Mouse (Mus musculus): Measurements from ENCODE around the gene Matk. TPM values are rescaled to one million over a fixed set of nuclear protein-coding genes. Genes with fewer than 3 reads are reported as not detected.

The Matk gene
- total and polyA plus RNA-seq, 2 experiments = 0.43 to 0.65 TPM

DNA sequence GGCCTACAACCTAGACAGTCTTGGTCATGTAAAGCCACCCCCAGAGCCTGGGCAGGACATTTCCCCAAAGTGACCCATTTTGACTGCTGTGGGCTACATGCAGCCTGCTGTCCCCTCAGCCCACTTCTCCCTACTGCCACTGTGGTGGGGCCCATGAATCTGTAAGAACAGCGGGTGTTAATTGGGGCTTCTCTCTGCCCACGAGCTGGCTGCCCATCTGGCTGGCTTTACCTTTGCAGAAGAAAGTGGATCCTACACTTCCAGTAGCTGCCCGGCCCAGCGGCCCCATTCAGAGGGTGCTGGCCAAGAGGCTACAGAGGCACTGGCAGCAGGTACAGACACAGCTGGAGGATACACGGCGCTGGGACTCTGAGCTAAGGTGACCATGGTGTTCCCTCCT, 7.6 kb upstream of the Matk start:
- H3K4me3 ChIP-seq (ENCODE audit: insufficient read depth, low read depth, low read length) = no peak overlapping the region
- DNase-seq (ENCODE audit: extremely low read depth, low read depth, low spot score) = no peak
- TF ChIP-seq POLR2A (IDR thresholded peaks at IDR 0.05; ENCODE audit: extremely low read depth, insufficient read depth, low read length) (no peak), CTCF (IDR thresholded peaks at IDR 0.05; ENCODE audit: low read depth, low read length) (no peak)
- 0 out of 2 replicates have a peak, but pooled peaks cover under 1% of the 10 kb centered on the region for H3K27me3 ChIP-seq (ENCODE audit: control insufficient read depth, insufficient read depth, low read length)
- no peak overlapping the region for H3K9ac ChIP-seq (ENCODE audit: low read depth, low read length)
- WGBS = 94% methylated on average over 6 of the region's 6 CpGs
- no peaks in the 10 kb centered on the region for H3K4me1 ChIP-seq (ENCODE audit: control insufficient read depth, insufficient read depth, low read length)
- H3K36me3 ChIP-seq (ENCODE audit: control insufficient read depth, insufficient read depth, low read length) = no peaks in the 10 kb centered on the region
- H3K79me2 ChIP-seq (ENCODE audit: control insufficient read depth, insufficient read depth, low read length) = no peaks in the 10 kb centered on the region
- no peak overlapping the region for H3K27ac ChIP-seq (replicated peaks; ENCODE audit: insufficient read depth, low read depth, low read length)

DNA sequence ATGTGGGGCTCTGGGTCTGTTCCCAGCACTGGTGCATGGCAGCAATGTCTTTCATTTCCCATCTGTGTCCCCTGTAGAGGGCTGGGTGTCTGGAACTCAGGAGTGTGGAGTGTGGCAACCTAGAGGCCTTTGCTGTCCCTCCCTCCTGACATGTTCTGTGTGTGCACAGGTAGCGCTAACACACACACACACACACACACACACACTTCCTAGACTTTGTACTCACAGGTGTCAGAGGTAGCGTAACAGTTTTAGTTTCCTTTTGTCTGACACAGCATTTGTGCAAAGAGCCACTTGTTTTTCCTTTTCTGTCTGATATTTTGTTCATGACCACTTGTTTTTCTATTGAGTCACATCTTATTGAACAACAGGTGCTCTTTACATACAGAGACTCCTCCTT, 4.9 kb upstream of the Matk start:
- no peak overlapping the region for H3K9ac ChIP-seq (ENCODE audit: low read depth, low read length)
- TF ChIP-seq POLR2A (IDR thresholded peaks at IDR 0.05; ENCODE audit: extremely low read depth, insufficient read depth, low read length) (no peak), CTCF (IDR thresholded peaks at IDR 0.05; ENCODE audit: low read depth, low read length) (no peak)
- H3K27me3 ChIP-seq (ENCODE audit: control insufficient read depth, insufficient read depth, low read length) = no peaks in the 10 kb centered on the region
- 45% methylated on average over 2 of the region's 2 CpGs for WGBS
- H3K27ac ChIP-seq (replicated peaks; ENCODE audit: insufficient read depth, low read depth, low read length) = no peak overlapping the region
- H3K79me2 ChIP-seq (ENCODE audit: control insufficient read depth, insufficient read depth, low read length) = no peaks in the 10 kb centered on the region
- no peaks in the 10 kb centered on the region for H3K4me1 ChIP-seq (ENCODE audit: control insufficient read depth, insufficient read depth, low read length)
- H3K36me3 ChIP-seq (ENCODE audit: control insufficient read depth, insufficient read depth, low read length) = no peaks in the 10 kb centered on the region
- no peak overlapping the region for H3K4me3 ChIP-seq (ENCODE audit: insufficient read depth, low read depth, low read length)
- peak; percentile 35 for DNase-seq (ENCODE audit: extremely low read depth, low read depth, low spot score)

DNA sequence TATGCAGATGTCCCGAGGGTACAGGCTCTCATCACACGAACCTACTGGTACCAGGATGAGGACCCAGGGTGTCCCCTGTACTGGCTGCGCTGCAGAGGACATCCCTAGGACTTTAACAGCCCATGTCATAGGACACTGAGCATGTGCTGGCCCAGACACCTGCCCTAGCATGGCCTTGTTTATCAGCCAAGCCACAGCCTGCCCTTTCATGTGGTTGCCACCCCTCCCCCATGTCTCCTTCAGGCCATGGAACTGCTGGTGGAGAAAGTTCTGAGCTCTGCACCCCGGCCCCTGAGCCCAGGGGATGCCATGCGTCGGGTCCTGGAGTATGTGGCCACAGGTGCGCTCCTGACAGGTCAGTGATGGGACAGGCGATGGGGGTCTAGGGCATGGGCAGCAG, 3.3 kb upstream of the Matk start:
- Histone ChIP-seq H3K4me1 (ENCODE audit: control insufficient read depth, insufficient read depth, low read length) (no peaks in the 10 kb centered on the region), H3K4me3 (ENCODE audit: insufficient read depth, low read depth, low read length) (no peak overlapping the region), H3K36me3 (ENCODE audit: control insufficient read depth, insufficient read depth, low read length) (no peaks in the 10 kb centered on the region), H3K27me3 (ENCODE audit: control insufficient read depth, insufficient read depth, low read length) (no peaks in the 10 kb centered on the region), H3K9ac (ENCODE audit: low read depth, low read length) (no peak overlapping the region), H3K27ac (replicated peaks; ENCODE audit: insufficient read depth, low read depth, low read length) (no peak overlapping the region), H3K79me2 (ENCODE audit: control insufficient read depth, insufficient read depth, low read length) (no peaks in the 10 kb centered on the region)
- TF ChIP-seq POLR2A (IDR thresholded peaks at IDR 0.05; ENCODE audit: extremely low read depth, insufficient read depth, low read length) = no peak
- TF ChIP-seq CTCF (IDR thresholded peaks at IDR 0.05; ENCODE audit: low read depth, low read length) = no peak
- WGBS = 93% methylated on average over 8 of the region's 8 CpGs
- DNase-seq (ENCODE audit: extremely low read depth, low read depth, low spot score) = no peak

DNA sequence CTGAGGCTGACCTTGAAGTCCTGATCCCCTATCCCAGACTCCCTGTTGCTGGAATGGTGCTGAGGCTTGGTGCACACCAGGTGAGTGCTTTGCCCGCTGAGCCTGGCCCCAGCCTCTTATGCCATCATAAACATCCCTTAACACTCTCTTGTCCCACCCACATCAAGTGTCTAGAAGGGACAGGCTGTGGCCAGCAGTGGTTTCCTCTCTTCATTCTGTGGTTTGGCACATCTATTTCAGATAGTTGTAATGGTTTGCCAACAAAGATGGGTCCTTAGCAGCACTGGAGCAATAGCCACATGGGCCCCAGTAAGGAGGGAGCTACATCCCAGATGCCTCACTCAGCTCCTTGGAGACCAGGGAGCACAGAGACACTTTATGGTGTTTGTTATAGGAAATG, 2.2 kb downstream of the Matk start:
- DNase-seq (ENCODE audit: extremely low read depth, low read depth, low spot score) = no peak
- H3K9ac ChIP-seq (ENCODE audit: low read depth, low read length) = no peak overlapping the region
- 53% methylated on average over 1 of the region's 1 CpGs for WGBS

DNA sequence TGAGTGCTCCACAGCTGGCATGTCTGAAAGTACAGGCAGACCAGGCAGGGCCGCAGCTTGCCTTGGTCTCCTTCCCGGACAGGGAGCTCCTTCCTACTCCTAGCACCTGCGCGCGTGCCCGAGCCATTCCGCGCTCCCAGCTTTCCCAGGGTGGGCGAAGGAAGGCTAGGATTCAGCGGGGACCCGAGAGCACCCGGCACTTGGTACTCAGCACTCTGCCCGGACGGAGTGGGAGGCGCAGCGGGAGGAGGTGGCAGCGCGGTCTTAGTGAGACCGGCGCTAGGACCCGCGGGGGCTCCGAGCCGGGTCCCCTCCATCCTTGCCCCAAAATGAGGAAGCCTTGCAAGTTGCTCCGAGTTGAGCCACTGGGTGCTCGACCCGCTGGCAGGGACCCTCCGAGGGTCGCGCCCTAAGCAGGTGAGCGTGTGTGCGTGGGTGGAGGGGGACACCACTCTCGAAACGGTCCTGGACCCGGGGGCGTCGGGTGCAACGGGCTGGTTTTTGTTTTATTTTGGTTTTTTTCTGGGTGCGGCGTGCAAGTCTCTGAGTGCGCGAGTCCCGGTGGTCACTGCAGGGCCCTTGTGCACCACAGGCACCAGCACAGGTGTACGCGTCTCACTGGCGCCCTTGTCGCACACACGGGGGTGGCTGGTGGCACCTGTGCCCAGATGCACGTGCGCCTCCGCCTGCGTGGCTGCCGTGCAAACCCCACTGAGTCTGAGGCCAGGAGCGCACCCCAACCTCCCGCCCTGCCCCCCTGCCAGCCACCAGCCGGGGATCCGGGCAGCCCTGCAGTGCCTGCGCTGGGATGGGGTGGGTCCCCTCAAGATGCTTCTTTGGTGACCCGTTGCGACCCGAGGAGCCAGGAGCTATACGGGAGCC, 4.7 kb downstream of the Matk start:
- no peak for DNase-seq (ENCODE audit: extremely low read depth, low read depth, low spot score)
- 5% methylated on average over 62 of the region's 62 CpGs for WGBS
- H3K36me3 ChIP-seq (ENCODE audit: control insufficient read depth, insufficient read depth, low read length) = no peaks in the 10 kb centered on the region

More for the DNA sequence above, 2.2 kb downstream of the Matk start:
- no peak for TF ChIP-seq POLR2A (IDR thresholded peaks at IDR 0.05; ENCODE audit: extremely low read depth, insufficient read depth, low read length)
- no peak for TF ChIP-seq CTCF (IDR thresholded peaks at IDR 0.05; ENCODE audit: low read depth, low read length)
- H3K79me2 ChIP-seq (ENCODE audit: control insufficient read depth, insufficient read depth, low read length) = no peaks in the 10 kb centered on the region
- no peaks in the 10 kb centered on the region for H3K36me3 ChIP-seq (ENCODE audit: control insufficient read depth, insufficient read depth, low read length)
- peaks cover 17% of the 10 kb centered on the region for H3K27me3 ChIP-seq (ENCODE audit: control insufficient read depth, insufficient read depth, low read length)
- H3K4me3 ChIP-seq (ENCODE audit: insufficient read depth, low read depth, low read length) = no peak overlapping the region
- no peak overlapping the region for H3K27ac ChIP-seq (replicated peaks; ENCODE audit: insufficient read depth, low read depth, low read length)
- no peaks in the 10 kb centered on the region for H3K4me1 ChIP-seq (ENCODE audit: control insufficient read depth, insufficient read depth, low read length)

More for the DNA sequence above, 4.7 kb downstream of the Matk start:
- Histone ChIP-seq H3K79me2 (ENCODE audit: control insufficient read depth, insufficient read depth, low read length) (no peaks in the 10 kb centered on the region), H3K27ac (replicated peaks; ENCODE audit: insufficient read depth, low read depth, low read length) (no peak overlapping the region), H3K9ac (ENCODE audit: low read depth, low read length) (0 out of 2 replicates have a peak overlapping the region, but pooled peaks have one; percentile 31), H3K4me3 (ENCODE audit: insufficient read depth, low read depth, low read length) (peak overlapping the region; percentile 51), H3K4me1 (ENCODE audit: control insufficient read depth, insufficient read depth, low read length) (no peaks in the 10 kb centered on the region), H3K27me3 (ENCODE audit: control insufficient read depth, insufficient read depth, low read length) (peaks cover 21% of the 10 kb centered on the region)
- TF ChIP-seq POLR2A (IDR thresholded peaks at IDR 0.05; ENCODE audit: extremely low read depth, insufficient read depth, low read length) = no peak
- no peak for TF ChIP-seq CTCF (IDR thresholded peaks at IDR 0.05; ENCODE audit: low read depth, low read length)
